Mouse (Mus musculus) adrenal gland, adult 8-10 months (tissue): Measurements from ENCODE around the gene Pde4d. TPM values are rescaled to one million over a fixed set of nuclear protein-coding genes. Genes with fewer than 3 reads are reported as not detected.

Source experiments
- DNase-seq: peaks from one replicate; pipeline ENCODE4 v3.0.0; 2022
- total RNA-seq, 4 experiments: library from RNA; stranded (reverse); gene quantifications; 2 replicates each; pipeline ENCODE4 v1.2.4; 2022

Pde4d gene
- total RNA-seq, 4 experiments from 2014 or later: 10.8 to 13.3 (median 12.0) TPM

DNA sequence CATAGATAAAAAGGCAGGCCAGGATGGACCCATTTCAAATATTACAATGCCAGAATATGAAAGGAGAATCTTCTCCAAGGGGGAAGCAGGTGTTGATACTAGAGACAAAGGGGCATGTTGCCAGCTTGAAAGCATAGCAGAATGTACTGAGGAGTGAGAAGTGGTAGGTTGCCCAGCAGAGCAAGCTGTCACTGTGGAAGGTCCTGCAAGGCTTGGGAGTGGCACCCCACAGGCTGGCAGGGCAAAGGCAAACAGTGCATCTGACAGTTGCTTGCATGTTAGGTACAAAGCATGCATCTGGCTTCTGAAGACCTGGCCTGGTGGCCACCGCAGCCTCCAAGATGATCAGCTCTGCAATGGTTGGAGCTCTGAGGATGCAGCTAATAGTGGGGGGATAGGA, 384.4 kb downstream of the Pde4d start:
- DNase-seq: no peak

GRCm38 (mm10) chr13:108836314-108836713, 386.6 kb downstream of the Pde4d start:
- no peak for DNase-seq

- DNase-seq: no peak
Measured at GRCm38 (mm10) chr13:108839142-108839541, 389.4 kb downstream of the Pde4d start.

DNA sequence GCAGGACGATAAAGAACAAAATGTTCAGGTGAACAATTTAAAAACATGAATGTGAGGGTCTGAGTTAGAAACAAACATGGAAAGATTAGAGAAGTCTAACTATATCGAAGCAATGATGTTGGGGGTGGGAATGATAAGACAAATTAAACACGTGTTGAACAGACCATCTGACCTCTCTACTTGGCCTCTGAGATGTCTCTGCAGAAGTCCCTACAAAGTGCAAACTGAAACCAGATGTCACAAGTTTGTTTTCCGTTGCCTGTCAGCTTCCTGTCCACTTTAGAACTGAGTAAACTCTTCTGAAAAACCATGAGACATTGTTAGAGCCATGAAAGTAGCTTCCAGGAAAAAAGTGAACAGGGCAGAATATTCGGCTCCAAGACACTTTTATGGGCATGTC, 404.3 kb downstream of the Pde4d start:
- DNase-seq: no peak

DNA sequence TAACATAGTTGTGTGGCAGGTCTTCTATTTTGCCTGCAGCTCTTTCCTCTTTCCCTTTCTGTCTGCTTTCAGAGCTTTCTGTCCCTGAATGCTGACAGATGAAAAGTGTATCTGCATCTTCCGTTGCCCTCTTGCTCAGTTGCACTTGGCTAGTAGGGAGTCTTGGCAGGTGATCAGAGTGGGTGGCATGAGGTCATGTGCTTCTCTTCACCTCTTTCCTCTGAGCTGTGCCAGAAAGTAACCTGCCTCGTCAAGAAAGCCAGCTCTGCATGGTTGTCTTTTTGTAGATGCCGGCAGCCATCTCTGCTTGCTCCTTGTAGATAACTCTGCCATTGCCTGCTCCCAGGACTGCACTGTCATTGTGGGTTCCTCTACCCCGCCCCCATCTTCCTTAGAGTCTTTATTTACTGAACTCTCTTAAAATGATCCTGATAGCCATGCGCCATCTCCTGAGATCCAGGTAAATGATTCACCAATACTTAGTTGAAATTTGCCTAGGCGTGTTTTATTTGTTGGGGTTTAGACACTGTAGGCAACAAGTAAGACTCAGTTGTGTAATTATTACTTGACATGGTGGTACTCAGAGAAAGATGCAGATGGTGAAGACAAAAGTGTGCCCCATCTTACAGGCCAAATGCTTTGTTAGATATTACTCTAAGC, 407.2 kb downstream of the Pde4d start:
- DNase-seq: no peak

GRCm38 (mm10) chr13:108859336-108859735, 409.6 kb downstream of the Pde4d start:
- no peak for DNase-seq

- no peak for DNase-seq
Measured at GRCm38 (mm10) chr13:108860737-108861136, 411.0 kb downstream of the Pde4d start.

DNA sequence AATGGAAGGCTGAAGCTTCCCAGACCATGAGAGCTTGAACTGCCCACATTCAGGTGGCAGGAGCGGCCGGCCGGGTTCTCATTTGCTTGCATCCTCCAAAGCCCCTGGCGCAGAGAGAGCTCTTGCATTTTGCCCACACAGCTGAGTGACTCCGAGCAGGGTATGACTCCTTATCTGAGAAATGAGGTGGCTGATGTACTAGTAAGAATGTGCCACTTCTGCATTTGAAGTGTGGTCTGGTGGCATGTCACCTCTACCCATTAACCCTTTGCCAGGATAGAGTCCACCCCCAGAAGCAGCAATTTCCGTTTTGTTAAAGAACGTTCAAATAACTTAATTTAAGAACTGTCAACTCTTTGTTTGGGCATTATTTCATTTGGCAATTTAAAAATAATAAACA, 412.0 kb downstream of the Pde4d start:
- DNase-seq: no peak

DNA sequence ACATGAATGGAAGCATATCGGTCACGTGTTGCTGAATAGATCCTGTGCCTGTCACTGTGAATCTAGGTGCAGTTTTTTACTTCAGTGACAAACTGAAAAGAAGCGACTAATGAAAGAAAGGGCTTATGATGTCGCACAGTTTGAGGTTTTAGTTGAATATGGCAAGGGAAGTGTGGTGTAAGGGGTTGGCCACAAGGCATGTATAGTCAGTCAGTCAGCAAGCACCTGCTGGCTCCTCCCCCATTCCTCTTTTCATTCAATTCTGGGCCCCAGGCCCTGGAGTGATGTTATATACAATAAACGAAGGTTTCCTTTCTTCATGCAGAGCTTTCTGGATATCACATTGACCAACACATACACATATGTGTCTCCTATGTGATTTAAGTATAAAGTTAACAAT, 412.4 kb downstream of the Pde4d start:
- no peak for DNase-seq

DNA sequence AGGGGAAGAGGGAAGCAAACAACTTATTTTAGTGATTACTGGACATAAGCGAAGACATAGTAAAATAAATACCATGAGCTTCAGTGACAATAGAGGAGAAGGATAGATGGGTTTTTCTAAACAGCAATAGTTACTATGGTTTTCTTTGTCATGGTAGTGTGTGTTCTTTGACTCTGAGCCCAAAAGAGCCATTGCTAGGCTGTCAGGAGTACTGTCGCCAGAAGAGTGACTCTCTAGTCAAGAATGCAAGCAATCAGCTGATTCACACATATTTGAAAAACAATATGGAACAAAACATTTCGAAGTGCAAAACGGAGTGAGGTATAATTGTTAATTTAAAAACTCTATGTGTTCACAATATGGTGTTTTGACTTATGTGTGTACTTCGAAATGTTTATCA, 450.4 kb downstream of the Pde4d start:
- DNase-seq: no peak

DNA sequence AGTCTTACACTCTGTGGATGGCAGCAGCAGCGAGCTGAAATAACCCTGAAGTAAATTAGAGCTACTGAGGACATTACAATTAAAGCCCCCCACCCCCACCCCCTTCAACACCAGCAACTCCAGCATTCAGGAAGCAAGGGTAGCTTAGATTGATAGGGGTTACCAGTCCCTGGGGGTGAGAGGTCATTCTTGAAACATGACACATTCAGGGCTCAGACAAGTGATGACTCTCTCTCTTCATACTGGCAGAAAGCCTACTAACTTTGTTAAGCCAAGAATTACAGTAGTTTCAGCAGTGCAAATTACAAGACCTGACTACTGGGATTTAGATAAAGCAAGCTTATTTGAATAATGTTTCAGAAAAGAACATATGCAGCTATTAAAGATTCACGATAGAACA, 455.4 kb downstream of the Pde4d start:
- no peak for DNase-seq

DNA sequence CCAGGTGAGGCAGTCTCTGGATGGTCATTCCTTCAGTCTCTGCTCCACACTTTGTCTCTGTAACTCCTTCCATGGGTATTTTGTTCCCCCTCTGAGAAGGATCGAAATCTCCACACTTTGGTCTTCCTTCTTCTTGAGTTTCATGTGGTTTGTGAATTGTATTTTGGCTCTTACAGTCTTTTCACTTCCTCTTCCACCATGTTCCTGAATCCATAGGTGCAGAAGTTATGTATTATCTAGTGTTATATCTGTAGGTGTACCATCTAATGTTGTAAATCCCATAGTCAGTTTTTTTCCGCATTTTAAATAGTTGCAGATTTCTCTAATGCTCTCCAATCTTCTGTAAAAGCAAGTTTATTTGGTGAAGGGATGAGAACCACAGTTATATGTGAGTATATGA, 459.4 kb downstream of the Pde4d start:
- DNase-seq: no peak

- no peak for DNase-seq
Measured at GRCm38 (mm10) chr13:108914626-108915025, 464.9 kb downstream of the Pde4d start.

DNA sequence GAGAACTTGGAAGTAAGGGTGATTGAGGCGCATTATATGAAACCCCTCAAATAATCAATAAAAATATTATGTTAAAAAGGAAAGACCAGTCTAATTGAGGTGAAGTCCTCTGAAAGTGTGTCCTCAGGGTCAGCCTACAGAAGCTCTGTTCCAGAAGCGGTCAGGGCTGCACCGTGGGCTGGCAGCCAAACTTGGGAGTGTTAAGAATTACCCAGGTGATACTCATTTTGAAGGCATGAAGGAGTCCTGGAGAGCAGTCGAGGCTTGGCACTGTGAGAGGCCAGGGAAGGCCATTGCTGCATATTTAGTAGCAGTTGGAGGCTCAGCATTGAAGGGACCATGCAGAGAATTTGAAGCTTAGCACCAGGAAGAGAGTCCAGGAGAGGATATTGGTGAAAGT, 471.4 kb downstream of the Pde4d start:
- DNase-seq: no peak

GRCm38 (mm10) chr13:108934854-108935253, 485.1 kb downstream of the Pde4d start:
- no peak for DNase-seq

GRCm38 (mm10) chr13:108937272-108937671, 487.5 kb downstream of the Pde4d start:
- DNase-seq: no peak

DNA sequence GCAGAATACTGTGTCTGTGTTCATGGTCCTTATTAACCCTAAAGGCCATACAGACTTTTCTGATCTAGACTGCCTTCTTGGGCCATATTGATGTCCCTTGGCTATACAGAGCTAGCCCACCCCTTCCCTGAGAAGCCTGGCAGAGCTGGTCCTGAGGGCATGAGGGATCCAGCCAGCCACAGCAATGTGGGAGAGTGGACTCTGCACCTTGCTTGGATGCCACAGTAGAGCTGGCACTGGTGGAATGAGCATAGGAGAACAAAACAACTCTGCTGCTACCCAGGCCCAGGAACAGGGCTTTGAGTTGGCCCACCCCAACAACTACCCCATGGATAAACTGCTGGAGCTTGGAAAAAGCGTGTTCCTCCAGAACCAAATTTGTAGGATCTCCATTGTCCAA, 503.2 kb downstream of the Pde4d start:
- DNase-seq: no peak

- DNase-seq: no peak
Measured at GRCm38 (mm10) chr13:108956059-108956458, 506.3 kb downstream of the Pde4d start.

GRCm38 (mm10) chr13:108964056-108964455, 514.3 kb downstream of the Pde4d start:
- DNase-seq: no peak

DNA sequence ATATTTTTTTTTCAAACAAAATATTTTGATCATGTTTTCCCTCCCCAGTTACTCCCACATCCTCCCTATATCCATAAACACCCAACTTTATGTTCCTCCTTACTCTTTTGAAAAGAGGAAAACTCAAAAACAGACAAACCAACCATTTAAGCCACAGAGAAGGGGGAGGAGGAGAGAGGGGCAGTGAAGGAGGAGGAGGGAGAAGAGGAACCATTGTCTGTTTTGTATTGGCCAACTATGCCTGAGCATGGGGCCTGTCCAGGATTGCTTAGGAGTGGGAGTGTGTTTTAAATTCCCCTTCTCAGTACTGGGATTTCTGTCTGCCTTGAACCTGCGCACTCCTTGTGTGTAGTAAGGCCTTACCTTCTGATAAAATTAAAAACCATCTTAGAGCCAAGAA, 531.4 kb downstream of the Pde4d start:
- DNase-seq: no peak

- DNase-seq: no peak
Measured at GRCm38 (mm10) chr13:108998739-108999138, 549.0 kb downstream of the Pde4d start.

DNA sequence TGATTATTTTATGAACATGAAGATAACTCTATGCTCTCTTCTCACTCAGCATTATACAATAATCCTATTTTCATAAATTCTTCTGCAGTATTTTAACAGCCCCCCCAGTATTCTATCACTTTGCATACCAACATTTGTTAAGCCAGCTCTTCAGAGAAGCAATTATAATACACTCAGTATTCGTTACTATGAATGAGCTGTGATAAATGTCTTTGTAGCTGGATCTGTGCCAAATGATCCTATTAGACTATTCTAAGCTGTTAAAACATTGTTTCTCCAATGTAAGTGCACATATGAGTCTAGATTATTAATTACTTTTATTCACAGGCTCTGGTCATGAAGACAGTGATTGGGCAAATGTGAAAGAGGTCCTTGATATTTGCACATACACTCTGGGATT, 575.0 kb downstream of the Pde4d start:
- DNase-seq: no peak

DNA sequence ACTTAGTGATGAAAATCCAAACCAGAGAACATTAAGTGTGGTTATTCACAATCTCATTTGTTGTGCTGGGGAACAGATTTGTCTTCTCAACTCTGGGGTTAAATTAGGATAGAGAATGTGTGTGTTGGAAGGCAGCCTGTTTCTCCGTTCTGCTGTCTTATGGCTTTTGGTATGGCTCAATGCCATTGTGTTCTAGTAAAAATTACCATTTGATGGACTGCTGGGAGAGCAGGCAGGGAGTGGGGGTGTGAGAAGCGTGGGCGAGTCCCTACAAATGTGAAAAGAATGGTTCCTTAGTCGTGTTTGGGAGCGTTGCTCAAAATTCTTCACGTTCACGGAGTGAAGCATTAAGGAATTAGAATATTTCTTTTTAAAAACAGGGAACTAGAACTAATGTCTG, 597.4 kb downstream of the Pde4d start:
- DNase-seq: no peak

GRCm38 (mm10) chr13:109052805-109053204, 603.1 kb downstream of the Pde4d start:
- DNase-seq: no peak
